Mouse (Mus musculus) heart, embryonic 16.5 days (tissue): ENCODE measurements around the gene Fubp1. TPM values are rescaled to one million over a fixed set of nuclear protein-coding genes. Genes with fewer than 3 reads are reported as not detected.

ENCODE experiments used
- ATAC-seq: fragments of 200-750 bp; cut with Nextera tagmentation; replicated peaks from 2 replicates; pipeline ENCODE4 v1.8.0; 2017; ENCODE audit warnings: moderate number of reproducible peaks; ENCODE audit not compliant: insufficient read depth, low FRiP score; ENCODE audit errors: extremely low read depth
- H3K27ac ChIP-seq: fragments of 300-500 bp; sonication (generic); 2 replicates; pipeline ENCODE4 v1.5.1; 2014; ENCODE audit warnings: mild to moderate bottlenecking, low read length, control low read depth, moderate library complexity
- H3K27me3 ChIP-seq: fragments of 300-500 bp; sonication (generic); 2 replicates; pipeline ENCODE4 v1.6.1; 2014; ENCODE audit warnings: low read length, mixed read lengths; ENCODE audit not compliant: control insufficient read depth, insufficient read depth
- H3K36me3 ChIP-seq: fragments of 300-500 bp; sonication (generic); 2 replicates; pipeline ENCODE4 v1.6.1; 2014; ENCODE audit not compliant: control insufficient read depth, insufficient read depth
- H3K4me1 ChIP-seq: fragments of 300-500 bp; sonication (generic); 2 replicates; pipeline ENCODE4 v1.6.1; 2014; ENCODE audit warnings: low read length, mixed read lengths; ENCODE audit not compliant: control insufficient read depth, insufficient read depth
- H3K4me2 ChIP-seq: fragments of 300-500 bp; sonication (generic); 2 replicates; pipeline ENCODE4 v1.6.1; 2014; ENCODE audit warnings: low read depth, mild to moderate bottlenecking, control low read depth, low read length
- H3K4me3 ChIP-seq: fragments of 300-500 bp; sonication (generic); 2 replicates; pipeline ENCODE4 v1.5.1; 2014; ENCODE audit warnings: mild to moderate bottlenecking, control low read depth, low read length
- H3K9ac ChIP-seq: fragments of 300-500 bp; sonication (generic); 2 replicates; pipeline ENCODE4 v1.6.1; 2014; ENCODE audit warnings: low read length, control low read depth
- H3K9me3 ChIP-seq: fragments of 300-500 bp; sonication (generic); replicated peaks from 2 replicates; pipeline ENCODE4 v1.6.1; 2016; ENCODE audit warnings: low read length; ENCODE audit not compliant: control insufficient read depth
- WGBS: fragments of 180-500 bp; shearing (Covaris S2); extraction: QIAGEN DNeasy Blood & Tissue Kit; methylation state at CpG from one replicate; pipeline ENCODE4 v1.1.7; 2014; 5-methylcytosine and 5-hydroxymethylcytosine counted together
- polyA plus RNA-seq: library from polyadenylated mRNA; unstranded; fragments of >200 nt; fragmentation: Nextera tagmentation; extraction: Ambion mirVana; gene quantifications from 2 replicates; pipeline ENCODE4 v1.2.1, GENCODE M21; 2015

The Fubp1 gene
- polyA plus RNA-seq, 1 experiment from 2014 or later = 124 TPM

DNA sequence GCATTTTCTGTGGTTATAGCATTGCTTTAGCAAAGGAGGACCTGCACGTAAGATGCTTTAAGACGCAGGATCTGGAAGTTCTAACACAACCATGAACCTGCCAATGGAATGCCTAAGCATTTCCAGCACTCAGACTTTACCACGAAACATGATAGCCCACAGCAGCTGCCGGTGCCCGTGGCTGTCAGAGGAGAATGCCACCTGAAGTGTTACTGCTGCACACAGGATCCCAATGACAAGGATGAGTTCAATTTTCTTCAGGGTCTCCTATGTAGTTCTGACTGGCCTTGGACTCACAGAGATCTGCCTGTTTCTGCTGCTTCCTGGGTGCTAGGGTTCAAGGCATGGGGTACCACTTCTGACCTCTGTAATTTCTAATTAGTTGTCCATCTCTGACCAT is 74.5 kb downstream of the Fubp1 start:
- Histone ChIP-seq H3K4me1 (peaks cover 2% of the 10 kb centered on the region; the same call in 1 of the 2 replicates), H3K9ac (no peak overlapping the region), H3K36me3 (peaks cover 28% of the 10 kb centered on the region), H3K27ac (no peak overlapping the region), H3K4me3 (no peak overlapping the region), H3K4me2 (no peak overlapping the region), H3K27me3 (no peaks in the 10 kb centered on the region), H3K9me3 (no peaks in the 10 kb centered on the region)
- 89% methylated on average over 5 of the region's 5 CpGs for WGBS
- ATAC-seq = no peak

Other genes starting within 250 kb of the Fubp1 start
- 5.7 and 6.4 TPM in 2 replicates for gene Gipc2, start 44.2 kb upstream of the Fubp1 start, polyA plus RNA-seq
- 49.1 and 57.7 TPM in 2 replicates for gene Dnajb4, start 120 bp upstream of the Fubp1 start, polyA plus RNA-seq
- gene Nexn, start 55.9 kb downstream of the Fubp1 start, polyA plus RNA-seq = 224 and 231 TPM in 2 replicates
- gene Miga1, start 130.0 kb downstream of the Fubp1 start, polyA plus RNA-seq = 11.7 and 12.9 TPM in 2 replicates
- gene Usp33, start 136.1 kb downstream of the Fubp1 start, polyA plus RNA-seq = 28.0 and 29.3 TPM in 2 replicates
- gene Zzz3, start 185.1 kb downstream of the Fubp1 start, polyA plus RNA-seq = 29.8 and 30.1 TPM in 2 replicates